Mouse (Mus musculus) liver, postnatal 0 days (tissue): ENCODE measurements around the gene Frat1.

ENCODE experiments used
- CTCF ChIP-seq: sonication (generic); IDR thresholded peaks from 2 replicates; pipeline ENCODE4 v1.5.1; 2016; ENCODE audit warnings: antibody characterized with exemption, low read depth
- EP300 ChIP-seq: IDR thresholded peaks from 2 replicates; pipeline ENCODE4 v1.6.1; 2016; ENCODE audit warnings: antibody characterized with exemption, low read depth, mild to moderate bottlenecking

- no peak for TF ChIP-seq CTCF
- TF ChIP-seq EP300 = no peak
Measured at GRCm38 (mm10) chr19:41792934-41793486, 36.8 kb upstream of the Frat1 start.
